Mouse (Mus musculus): ENCODE results near the gene Kazn. TPM values are rescaled to one million over a fixed set of nuclear protein-coding genes. Genes with fewer than 3 reads are reported as not detected.

The Kazn gene
- polyA plus RNA-seq, 1 experiment: not detected

GRCm38 (mm10) chr4:142180874-142181273 is 58.3 kb downstream of the Kazn start:
- H3ac ChIP-seq (ENCODE audit: control insufficient read depth, insufficient read length, low read depth): no peak overlapping the region
- no peaks in the 10 kb centered on the region for H3K27me3 ChIP-seq (ENCODE audit: control insufficient read depth, insufficient read depth, insufficient read length)
- no peaks in the 10 kb centered on the region for H3K36me3 ChIP-seq (ENCODE audit: control insufficient read depth, insufficient read depth)
- no peaks in the 10 kb centered on the region for H3K79me3 ChIP-seq (ENCODE audit: low read depth)
- TF ChIP-seq CTCF (IDR thresholded peaks at IDR 0.05; ENCODE audit: control insufficient read depth, insufficient read depth, insufficient read length): no peak
- TF ChIP-seq MYOG (IDR thresholded peaks at IDR 0.05; ENCODE audit: control insufficient read depth, extremely low read depth, insufficient read length): no peak
- TF ChIP-seq MYOD1 (IDR thresholded peaks at IDR 0.05; ENCODE audit: control insufficient read depth, insufficient read length, low read depth): no peak
- TF ChIP-seq FOSL1 (IDR thresholded peaks at IDR 0.05; ENCODE audit: insufficient read depth, low read length, poor library complexity, severe bottlenecking): no peak
- TF ChIP-seq CEBPB (IDR thresholded peaks at IDR 0.05; ENCODE audit: low read depth): no peak
- no peak for TF ChIP-seq USF1 (IDR thresholded peaks at IDR 0.05; ENCODE audit: low read depth)
- TF ChIP-seq MAX (IDR thresholded peaks at IDR 0.05): no peak
- no peak overlapping the region for H3K4me3 ChIP-seq (ENCODE audit: insufficient read depth, poor library complexity, severe bottlenecking)
- no peaks in the 10 kb centered on the region for H3K79me2 ChIP-seq (ENCODE audit: control insufficient read depth, insufficient read depth)

- Histone ChIP-seq H3K79me2 (ENCODE audit: control insufficient read depth, insufficient read depth) (no peaks in the 10 kb centered on the region), H3ac (ENCODE audit: control insufficient read depth, insufficient read length, low read depth) (no peak overlapping the region), H3K36me3 (ENCODE audit: control insufficient read depth, insufficient read depth) (no peaks in the 10 kb centered on the region), H3K79me3 (ENCODE audit: low read depth) (no peaks in the 10 kb centered on the region), H3K4me3 (ENCODE audit: insufficient read depth, poor library complexity, severe bottlenecking) (no peak overlapping the region), H3K27me3 (ENCODE audit: control insufficient read depth, insufficient read depth, insufficient read length) (no peaks in the 10 kb centered on the region)
- TF ChIP-seq MYOD1 (IDR thresholded peaks at IDR 0.05; ENCODE audit: control insufficient read depth, insufficient read length, low read depth) (no peak), CTCF (IDR thresholded peaks at IDR 0.05; ENCODE audit: control insufficient read depth, insufficient read depth, insufficient read length) (no peak), USF1 (IDR thresholded peaks at IDR 0.05; ENCODE audit: low read depth) (no peak), MAX (IDR thresholded peaks at IDR 0.05) (no peak), FOSL1 (IDR thresholded peaks at IDR 0.05; ENCODE audit: insufficient read depth, low read length, poor library complexity, severe bottlenecking) (no peak), CEBPB (IDR thresholded peaks at IDR 0.05; ENCODE audit: low read depth) (no peak), MYOG (IDR thresholded peaks at IDR 0.05; ENCODE audit: control insufficient read depth, extremely low read depth, insufficient read length) (no peak)
Observed at GRCm38 (mm10) chr4:142180289-142180688, 58.9 kb downstream of the Kazn start.

- no peaks in the 10 kb centered on the region for H3K27me3 ChIP-seq (ENCODE audit: control insufficient read depth, insufficient read depth, insufficient read length)
- H3K36me3 ChIP-seq (ENCODE audit: control insufficient read depth, insufficient read depth): no peaks in the 10 kb centered on the region
- H3ac ChIP-seq (ENCODE audit: control insufficient read depth, insufficient read length, low read depth): no peak overlapping the region
- no peaks in the 10 kb centered on the region for H3K79me2 ChIP-seq (ENCODE audit: control insufficient read depth, insufficient read depth)
- no peak overlapping the region for H3K4me3 ChIP-seq (ENCODE audit: insufficient read depth, poor library complexity, severe bottlenecking)
- no peaks in the 10 kb centered on the region for H3K79me3 ChIP-seq (ENCODE audit: low read depth)
- TF ChIP-seq MYOG (IDR thresholded peaks at IDR 0.05; ENCODE audit: control insufficient read depth, extremely low read depth, insufficient read length) (no peak), MYOD1 (IDR thresholded peaks at IDR 0.05; ENCODE audit: control insufficient read depth, insufficient read length, low read depth) (no peak), CTCF (IDR thresholded peaks at IDR 0.05; ENCODE audit: control insufficient read depth, insufficient read depth, insufficient read length) (no peak), USF1 (IDR thresholded peaks at IDR 0.05; ENCODE audit: low read depth) (no peak), FOSL1 (IDR thresholded peaks at IDR 0.05; ENCODE audit: insufficient read depth, low read length, poor library complexity, severe bottlenecking) (no peak), CEBPB (IDR thresholded peaks at IDR 0.05; ENCODE audit: low read depth) (no peak), MAX (IDR thresholded peaks at IDR 0.05) (no peak)
Observed at GRCm38 (mm10) chr4:142179531-142179930, 59.7 kb downstream of the Kazn start.

GRCm38 (mm10) chr4:142176732-142177131 is 62.5 kb downstream of the Kazn start:
- no peaks in the 10 kb centered on the region for H3K27me3 ChIP-seq (ENCODE audit: control insufficient read depth, insufficient read depth, insufficient read length)
- TF ChIP-seq CEBPB (IDR thresholded peaks at IDR 0.05; ENCODE audit: low read depth): no peak
- TF ChIP-seq MAX (IDR thresholded peaks at IDR 0.05): no peak
- TF ChIP-seq FOSL1 (IDR thresholded peaks at IDR 0.05; ENCODE audit: insufficient read depth, low read length, poor library complexity, severe bottlenecking): no peak
- no peak for TF ChIP-seq MYOD1 (IDR thresholded peaks at IDR 0.05; ENCODE audit: control insufficient read depth, insufficient read length, low read depth)
- TF ChIP-seq MYOG (IDR thresholded peaks at IDR 0.05; ENCODE audit: control insufficient read depth, extremely low read depth, insufficient read length): no peak
- TF ChIP-seq CTCF (IDR thresholded peaks at IDR 0.05; ENCODE audit: control insufficient read depth, insufficient read depth, insufficient read length): no peak
- no peak for TF ChIP-seq USF1 (IDR thresholded peaks at IDR 0.05; ENCODE audit: low read depth)
- no peak overlapping the region for H3ac ChIP-seq (ENCODE audit: control insufficient read depth, insufficient read length, low read depth)
- H3K4me3 ChIP-seq (ENCODE audit: insufficient read depth, poor library complexity, severe bottlenecking): no peak overlapping the region
- H3K36me3 ChIP-seq (ENCODE audit: control insufficient read depth, insufficient read depth): no peaks in the 10 kb centered on the region
- no peaks in the 10 kb centered on the region for H3K79me2 ChIP-seq (ENCODE audit: control insufficient read depth, insufficient read depth)
- H3K79me3 ChIP-seq (ENCODE audit: low read depth): no peaks in the 10 kb centered on the region

DNA sequence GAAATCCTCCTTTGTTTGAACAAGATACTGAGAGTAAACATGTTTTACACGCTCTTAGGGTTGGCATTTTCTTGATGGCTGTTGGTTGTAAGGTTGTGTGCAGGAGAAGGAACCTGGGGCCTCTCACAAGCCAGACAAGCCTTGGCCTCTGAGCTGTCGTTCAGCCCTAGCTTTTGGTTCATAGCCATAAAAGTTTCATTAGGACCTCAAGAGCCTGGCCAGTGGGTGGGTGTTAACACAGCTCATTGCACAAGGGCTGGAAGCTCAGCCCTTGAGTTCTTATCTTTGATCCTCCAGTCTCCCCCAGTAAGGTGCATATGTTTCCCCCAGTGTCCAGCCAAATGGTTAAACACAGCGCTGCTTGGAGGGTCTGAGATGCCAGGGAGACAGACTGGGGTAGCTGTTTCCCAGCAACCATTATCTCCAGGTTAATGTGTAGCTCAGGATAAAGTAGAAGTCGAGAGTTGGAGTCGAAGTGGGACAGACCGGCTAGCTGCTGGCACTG is 65.2 kb downstream of the Kazn start:
- H3K79me2 ChIP-seq (ENCODE audit: control insufficient read depth, insufficient read depth): no peaks in the 10 kb centered on the region
- no peaks in the 10 kb centered on the region for H3K79me3 ChIP-seq (ENCODE audit: low read depth)
- TF ChIP-seq USF1 (IDR thresholded peaks at IDR 0.05; ENCODE audit: low read depth): no peak
- TF ChIP-seq MYOD1 (IDR thresholded peaks at IDR 0.05; ENCODE audit: control insufficient read depth, insufficient read length, low read depth): no peak
- no peak for TF ChIP-seq MYOG (IDR thresholded peaks at IDR 0.05; ENCODE audit: control insufficient read depth, extremely low read depth, insufficient read length)
- TF ChIP-seq MAX (IDR thresholded peaks at IDR 0.05): no peak
- TF ChIP-seq CEBPB (IDR thresholded peaks at IDR 0.05; ENCODE audit: low read depth): no peak
- no peak for TF ChIP-seq FOSL1 (IDR thresholded peaks at IDR 0.05; ENCODE audit: insufficient read depth, low read length, poor library complexity, severe bottlenecking)
- H3K27me3 ChIP-seq (ENCODE audit: control insufficient read depth, insufficient read depth, insufficient read length): no peaks in the 10 kb centered on the region
- H3ac ChIP-seq (ENCODE audit: control insufficient read depth, insufficient read length, low read depth): no peak overlapping the region
- no peak overlapping the region for H3K4me3 ChIP-seq (ENCODE audit: insufficient read depth, poor library complexity, severe bottlenecking)
- H3K36me3 ChIP-seq (ENCODE audit: control insufficient read depth, insufficient read depth): no peaks in the 10 kb centered on the region

GRCm38 (mm10) chr4:142172942-142173341 is 66.3 kb downstream of the Kazn start:
- no peak overlapping the region for H3ac ChIP-seq (ENCODE audit: control insufficient read depth, insufficient read length, low read depth)
- no peak overlapping the region for H3K4me3 ChIP-seq (ENCODE audit: insufficient read depth, poor library complexity, severe bottlenecking)
- no peaks in the 10 kb centered on the region for H3K27me3 ChIP-seq (ENCODE audit: control insufficient read depth, insufficient read depth, insufficient read length)
- no peaks in the 10 kb centered on the region for H3K79me2 ChIP-seq (ENCODE audit: control insufficient read depth, insufficient read depth)
- no peaks in the 10 kb centered on the region for H3K79me3 ChIP-seq (ENCODE audit: low read depth)
- no peak for TF ChIP-seq CTCF (IDR thresholded peaks at IDR 0.05; ENCODE audit: control insufficient read depth, insufficient read depth, insufficient read length)
- TF ChIP-seq MYOG (IDR thresholded peaks at IDR 0.05; ENCODE audit: control insufficient read depth, extremely low read depth, insufficient read length): no peak
- no peak for TF ChIP-seq USF1 (IDR thresholded peaks at IDR 0.05; ENCODE audit: low read depth)
- no peak for TF ChIP-seq FOSL1 (IDR thresholded peaks at IDR 0.05; ENCODE audit: insufficient read depth, low read length, poor library complexity, severe bottlenecking)
- no peak for TF ChIP-seq MAX (IDR thresholded peaks at IDR 0.05)
- no peak for TF ChIP-seq CEBPB (IDR thresholded peaks at IDR 0.05; ENCODE audit: low read depth)
- TF ChIP-seq MYOD1 (IDR thresholded peaks at IDR 0.05; ENCODE audit: control insufficient read depth, insufficient read length, low read depth): no peak
- H3K36me3 ChIP-seq (ENCODE audit: control insufficient read depth, insufficient read depth): no peaks in the 10 kb centered on the region

Measured in C2C12 (cell line).